Mouse (Mus musculus): ENCODE measurements around the gene 2410137M14Rik.

2410137M14Rik gene

GRCm38 (mm10) chr17:36981221-36981813 lies at the start of gene 2410137M14Rik:
Gene 2410137M14Rik, minus strand, starts transcription at chr17:36981237.
- no peak for DNase-seq (ENCODE audit: low read depth)

DNA sequence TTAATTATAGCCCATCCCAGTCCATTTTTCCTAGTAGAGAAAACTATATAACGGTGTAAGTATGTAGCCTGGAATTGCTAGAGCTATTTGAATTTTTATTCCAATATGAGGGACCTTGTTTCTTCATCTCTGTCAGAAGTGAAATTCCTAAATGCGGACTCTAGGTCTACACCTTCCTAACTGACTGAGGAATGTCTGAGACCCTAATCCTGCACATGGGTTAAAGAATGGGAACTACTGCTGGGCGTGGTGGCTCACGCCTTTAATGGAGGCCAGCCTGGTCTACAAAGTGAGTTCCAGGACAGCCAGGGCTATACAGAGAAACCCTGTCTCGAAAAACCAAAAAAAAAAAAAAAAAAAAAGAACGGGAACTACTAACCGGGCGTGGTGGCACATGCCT lies 48.1 kb upstream of the 2410137M14Rik start:
- DNase-seq (ENCODE audit: low read depth): no peak

GRCm38 (mm10) chr17:37028683-37029120 lies 47.7 kb upstream of the 2410137M14Rik start:
- peak; percentile 97 for DNase-seq (ENCODE audit: low read depth)

DNA sequence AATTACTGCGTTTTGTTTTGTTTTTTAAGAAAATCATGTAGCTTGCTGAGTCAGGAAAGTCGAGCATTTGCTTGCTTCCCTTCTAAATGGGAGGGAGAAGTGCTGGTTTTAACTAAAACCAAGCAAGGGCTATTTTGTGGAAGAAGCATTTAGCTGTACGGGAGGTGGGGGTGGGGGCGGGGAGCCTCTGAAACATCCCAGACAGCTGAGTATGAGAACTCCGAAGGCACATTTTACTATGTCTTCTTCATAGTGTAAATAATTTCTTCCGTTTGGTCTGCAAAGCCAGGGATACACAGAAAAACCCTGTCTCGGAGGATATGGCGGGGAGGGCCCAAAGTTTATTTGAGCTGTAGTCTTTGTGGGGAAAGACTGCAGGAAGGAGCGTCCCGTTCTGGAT lies 47.2 kb upstream of the 2410137M14Rik start:
- DNase-seq (ENCODE audit: low read depth): no peak

GRCm38 (mm10) chr17:37027486-37027885 lies 46.4 kb upstream of the 2410137M14Rik start:
- no peak for DNase-seq (ENCODE audit: low read depth)

DNA sequence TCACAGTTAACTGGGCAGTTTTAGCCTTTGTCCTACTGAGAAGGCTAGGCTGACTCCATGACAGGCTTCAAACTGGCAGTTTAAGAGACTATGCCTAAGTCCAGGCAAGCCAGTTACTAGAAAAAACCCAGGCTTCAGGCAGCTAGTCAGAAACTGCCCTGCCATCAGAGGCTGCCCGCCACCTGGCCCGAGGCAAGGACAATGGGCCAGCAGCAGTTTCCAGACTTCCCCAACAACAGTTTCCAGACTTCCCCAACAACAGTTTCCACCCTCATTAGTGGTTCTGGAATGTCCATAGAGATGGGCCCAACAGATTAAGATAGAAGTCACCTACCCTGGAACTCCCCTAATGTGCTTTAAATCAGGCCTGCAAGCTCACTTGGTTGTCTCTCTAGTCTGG lies 45.4 kb upstream of the 2410137M14Rik start:
- DNase-seq (ENCODE audit: low read depth): no peak

- DNase-seq (ENCODE audit: low read depth): no peak
Observed at GRCm38 (mm10) chr17:37022628-37023576, 41.9 kb upstream of the 2410137M14Rik start, which contains the start of gene Mog. Gene Mog, minus strand, starts transcription at chr17:37023398.

GRCm38 (mm10) chr17:37019242-37019641 lies 38.2 kb upstream of the 2410137M14Rik start:
- peak; percentile 50 for DNase-seq (ENCODE audit: low read depth)

GRCm38 (mm10) chr17:37018328-37018727 lies 37.3 kb upstream of the 2410137M14Rik start:
- no peak for DNase-seq (ENCODE audit: low read depth)

GRCm38 (mm10) chr17:37016333-37016732 lies 35.3 kb upstream of the 2410137M14Rik start:
- DNase-seq (ENCODE audit: low read depth): no peak

GRCm38 (mm10) chr17:37012141-37012540 lies 31.1 kb upstream of the 2410137M14Rik start:
- no peak for DNase-seq (ENCODE audit: low read depth)

GRCm38 (mm10) chr17:37011719-37012118 lies 30.7 kb upstream of the 2410137M14Rik start:
- no peak for DNase-seq (ENCODE audit: low read depth)

DNA sequence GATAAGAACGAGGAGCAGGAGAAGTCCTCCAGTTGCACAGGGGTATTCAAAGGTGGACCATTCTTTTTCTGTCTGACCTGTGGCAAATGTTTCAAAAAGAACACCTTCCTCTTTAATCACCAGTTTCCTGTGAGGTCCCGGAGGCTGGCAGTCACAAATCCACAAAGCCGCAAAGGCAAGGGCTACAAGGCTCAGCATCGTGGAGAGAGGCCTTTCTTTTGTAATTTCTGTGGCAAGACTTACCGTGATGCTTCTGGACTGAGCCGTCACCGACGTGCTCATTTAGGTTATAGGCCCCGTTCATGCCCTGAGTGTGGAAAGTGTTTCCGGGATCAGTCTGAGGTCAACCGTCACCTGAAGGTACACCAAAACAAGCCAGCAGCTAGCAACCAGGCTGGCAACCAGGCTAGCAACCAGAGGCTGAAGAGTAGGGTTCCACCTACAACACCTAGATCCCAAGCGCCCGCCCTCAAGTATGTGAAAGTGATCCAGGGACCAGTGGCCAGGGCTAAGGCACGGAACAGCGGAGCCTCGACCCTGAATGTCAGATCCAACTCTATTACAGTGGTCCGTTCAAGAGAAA lies 28.5 kb upstream of the 2410137M14Rik start:
- DNase-seq (ENCODE audit: low read depth): no peak

GRCm38 (mm10) chr17:37008161-37008560 lies 27.1 kb upstream of the 2410137M14Rik start:
- DNase-seq (ENCODE audit: low read depth): no peak

- no peak for DNase-seq (ENCODE audit: low read depth)
Observed at GRCm38 (mm10) chr17:37003366-37003765, 22.3 kb upstream of the 2410137M14Rik start.

GRCm38 (mm10) chr17:37002364-37003330 lies 21.6 kb upstream of the 2410137M14Rik start:
- DNase-seq (ENCODE audit: low read depth): peak; percentile 89

- no peak for DNase-seq (ENCODE audit: low read depth)
Observed at GRCm38 (mm10) chr17:37000863-37001262, 19.8 kb upstream of the 2410137M14Rik start, which contains the start of gene Zfp57. Gene Zfp57, plus strand, starts transcription at chr17:37001163.

GRCm38 (mm10) chr17:36998477-36998876 lies 17.4 kb upstream of the 2410137M14Rik start:
- DNase-seq (ENCODE audit: low read depth): no peak

GRCm38 (mm10) chr17:36997033-36997735 lies 16.1 kb upstream of the 2410137M14Rik start:
- peak; percentile 94 for DNase-seq (ENCODE audit: low read depth)

- no peak for DNase-seq (ENCODE audit: low read depth)
Observed at GRCm38 (mm10) chr17:36995448-36995847, 14.4 kb upstream of the 2410137M14Rik start.

DNA sequence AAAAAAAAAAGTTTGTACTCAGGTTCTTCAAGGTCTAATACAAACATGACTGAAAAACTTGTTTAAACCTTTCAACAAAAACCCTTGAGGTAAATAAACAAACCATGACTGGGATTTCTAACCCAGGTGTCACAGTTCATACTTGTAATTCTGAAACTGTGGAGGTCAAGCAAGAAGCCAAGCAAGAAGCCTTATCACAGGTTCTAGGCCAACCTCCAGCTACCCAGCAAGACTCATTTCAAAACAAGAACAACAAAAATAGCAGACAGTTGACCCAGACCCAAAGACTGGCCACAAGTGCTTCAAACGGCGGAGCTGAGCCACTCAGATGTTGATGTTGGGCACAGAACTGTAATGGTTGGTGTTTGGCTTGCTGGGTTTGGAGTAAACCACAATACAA lies 13.5 kb upstream of the 2410137M14Rik start:
- DNase-seq (ENCODE audit: low read depth): no peak
